Mouse (Mus musculus) G1E-ER4 (cell line): ENCODE measurements around the gene March9. TPM values are rescaled to one million over a fixed set of nuclear protein-coding genes. Genes with fewer than 3 reads are reported as not detected.

Experiments
- GATA1 ChIP-seq: IDR thresholded peaks from one replicate; pipeline ENCODE4 v1.8.0; 2012; ENCODE audit warnings: low read length, inconsistent platforms
- polyA plus RNA-seq: library from polyadenylated mRNA; stranded (reverse); fragments of >175 nt; gene quantifications from 2 replicates; pipeline ENCODE4 v1.2.3, GENCODE M21; 2012

March9 gene
- polyA plus RNA-seq, 1 experiment, result 0.72 TPM

GRCm38 (mm10) chr10:127069281-127070189 is 9.6 kb upstream of the March9 start:
- TF ChIP-seq GATA1, result no peak

- no peak for TF ChIP-seq GATA1
Measured at GRCm38 (mm10) chr10:127068360-127069038, 8.5 kb upstream of the March9 start.

GRCm38 (mm10) chr10:127066519-127067018 is 6.6 kb upstream of the March9 start:
- TF ChIP-seq GATA1, result no peak

GRCm38 (mm10) chr10:127065981-127066380 is 6.0 kb upstream of the March9 start:
- TF ChIP-seq GATA1, result no peak

GRCm38 (mm10) chr10:127063913-127064870 is 4.2 kb upstream of the March9 start:
- no peak for TF ChIP-seq GATA1

- TF ChIP-seq GATA1, result no peak
Measured at GRCm38 (mm10) chr10:127063239-127063872, 3.4 kb upstream of the March9 start, which contains the start of gene Cdk4. Gene Cdk4, plus strand, starts transcription at chr10:127063534.

GRCm38 (mm10) chr10:127062503-127062902 is 2.5 kb upstream of the March9 start:
- no peak for TF ChIP-seq GATA1

GRCm38 (mm10) chr10:127061513-127061912 is 1.5 kb upstream of the March9 start:
- no peak for TF ChIP-seq GATA1

GRCm38 (mm10) chr10:127061085-127061484 is 1.1 kb upstream of the March9 start:
- TF ChIP-seq GATA1, result no peak

- TF ChIP-seq GATA1, result no peak
Measured at GRCm38 (mm10) chr10:127059174-127059967, 613 bp downstream of the March9 start.

GRCm38 (mm10) chr10:127058708-127059107 is 1.3 kb downstream of the March9 start:
- TF ChIP-seq GATA1, result no peak

- no peak for TF ChIP-seq GATA1
Measured at GRCm38 (mm10) chr10:127058161-127058560, 1.8 kb downstream of the March9 start.

- TF ChIP-seq GATA1, result no peak
Measured at GRCm38 (mm10) chr10:127056490-127056889, 3.5 kb downstream of the March9 start.

GRCm38 (mm10) chr10:127055406-127055805 is 4.6 kb downstream of the March9 start:
- no peak for TF ChIP-seq GATA1
